Mouse (Mus musculus): Measurements from ENCODE around the gene Vmn2r-ps159. TPM values are rescaled to one million over a fixed set of nuclear protein-coding genes. Genes with fewer than 3 reads are reported as not detected.
"Not testable (repeated sequence)": the region's sequence is repeated elsewhere in the genome, so short reads cannot be mapped to it uniquely, and the experiment has no call there.

Gene Vmn2r-ps159
- not detected in 2 replicates for polyA plus RNA-seq (2015; fragmentation: Nextera tagmentation; extraction: Ambion mirVana)

- not testable (repeated sequence) for H3K4me2 ChIP-seq; ATAC-seq (ENCODE audit: borderline replicate concordance, extremely low read depth, low FRiP score, low TSS enrichment); H3K4me1 ChIP-seq; H3K9me3 ChIP-seq; H3K36me3 ChIP-seq; H3K27ac ChIP-seq; H3K9ac ChIP-seq; H3K4me3 ChIP-seq; H3K27me3 ChIP-seq
- 68% methylated on average over 3 of the region's 3 CpGs for WGBS
Observed at GRCm38 (mm10) chr4:156330803-156331202, at the start of gene Vmn2r-ps159. Gene Vmn2r-ps159 (plus strand): TSS chr4:156331103.

GRCm38 (mm10) chr4:156341601-156342504, 10.9 kb downstream of the Vmn2r-ps159 start:
- not testable (repeated sequence) for H3K36me3 ChIP-seq, H3K27me3 ChIP-seq, H3K9me3 ChIP-seq, H3K27ac ChIP-seq, H3K4me2 ChIP-seq, H3K9ac ChIP-seq, H3K4me3 ChIP-seq, H3K4me1 ChIP-seq
- 70% methylated on average over 4 of the region's 4 CpGs for WGBS
- ATAC-seq (ENCODE audit: borderline replicate concordance, extremely low read depth, low FRiP score, low TSS enrichment) = peak; percentile 67

GRCm38 (mm10) chr4:156342569-156343325, 11.8 kb downstream of the Vmn2r-ps159 start:
- ATAC-seq (ENCODE audit: borderline replicate concordance, extremely low read depth, low FRiP score, low TSS enrichment) = peak; percentile 78
- no peak overlapping the region for H3K4me3 ChIP-seq
- H3K27me3 ChIP-seq = no peaks in the 10 kb centered on the region
- no peak overlapping the region for H3K9ac ChIP-seq
- no peaks in the 10 kb centered on the region for H3K4me1 ChIP-seq
- H3K4me2 ChIP-seq = no peak overlapping the region
- 81% methylated on average over 2 of the region's 2 CpGs for WGBS
- no peak overlapping the region for H3K27ac ChIP-seq
- no peaks in the 10 kb centered on the region for H3K9me3 ChIP-seq
- H3K36me3 ChIP-seq = no peaks in the 10 kb centered on the region

GRCm38 (mm10) chr4:156343332-156343731, 12.4 kb downstream of the Vmn2r-ps159 start:
- no peak overlapping the region for H3K4me2 ChIP-seq
- H3K36me3 ChIP-seq = no peaks in the 10 kb centered on the region
- no peaks in the 10 kb centered on the region for H3K4me1 ChIP-seq
- peak; percentile 29; the same call in 1 of the 2 replicates for ATAC-seq (ENCODE audit: borderline replicate concordance, extremely low read depth, low FRiP score, low TSS enrichment)
- no peak overlapping the region for H3K27ac ChIP-seq
- no peak overlapping the region for H3K9ac ChIP-seq
- WGBS = 77% methylated on average over 1 of the region's 1 CpGs
- H3K4me3 ChIP-seq = no peak overlapping the region
- H3K9me3 ChIP-seq = no peaks in the 10 kb centered on the region
- no peaks in the 10 kb centered on the region for H3K27me3 ChIP-seq

GRCm38 (mm10) chr4:156356756-156357437, 26.0 kb downstream of the Vmn2r-ps159 start:
- H3K4me1 ChIP-seq, H3K9me3 ChIP-seq, H3K36me3 ChIP-seq, H3K27ac ChIP-seq, H3K4me2 ChIP-seq, H3K4me3 ChIP-seq, H3K27me3 ChIP-seq, H3K9ac ChIP-seq: not testable (repeated sequence)
- ATAC-seq (ENCODE audit: borderline replicate concordance, extremely low read depth, low FRiP score, low TSS enrichment) = peak; percentile 85
- WGBS = 61% methylated on average over 3 of the region's 3 CpGs

Other genes starting within 250 kb of the Vmn2r-ps159 start
- 40.2 and 43.4 TPM in 2 replicates for gene 9430015G10Rik, start 221.1 kb upstream of the Vmn2r-ps159 start, polyA plus RNA-seq (2015; fragmentation: Nextera tagmentation; extraction: Ambion mirVana)
- 0.15 and 0.29 TPM in 2 replicates for gene Rnf223, start 200.6 kb upstream of the Vmn2r-ps159 start, polyA plus RNA-seq (2015; fragmentation: Nextera tagmentation; extraction: Ambion mirVana)
- 75.6 and 77.0 TPM in 2 replicates for gene Agrn, start 133.6 kb upstream of the Vmn2r-ps159 start, polyA plus RNA-seq (2015; fragmentation: Nextera tagmentation; extraction: Ambion mirVana)
- 2.1 and 3.1 TPM in 2 replicates for gene Isg15, start 130.3 kb upstream of the Vmn2r-ps159 start, polyA plus RNA-seq (2015; fragmentation: Nextera tagmentation; extraction: Ambion mirVana)
- gene AW011738, start 127.8 kb upstream of the Vmn2r-ps159 start, polyA plus RNA-seq (2015; fragmentation: Nextera tagmentation; extraction: Ambion mirVana) = 2.7 and 3.5 TPM in 2 replicates
- gene Perm1, start 115.2 kb upstream of the Vmn2r-ps159 start, polyA plus RNA-seq (2015; fragmentation: Nextera tagmentation; extraction: Ambion mirVana) = 0.49 and 0.55 TPM in 2 replicates
- gene Plekhn1, start 96.2 kb upstream of the Vmn2r-ps159 start, polyA plus RNA-seq (2015; fragmentation: Nextera tagmentation; extraction: Ambion mirVana) = 19.0 and 21.1 TPM in 2 replicates
- gene Noc2l, start 95.1 kb upstream of the Vmn2r-ps159 start, polyA plus RNA-seq (2015; fragmentation: Nextera tagmentation; extraction: Ambion mirVana) = 67.3 and 69.2 TPM in 2 replicates
- 0.30 and 0.34 TPM in 2 replicates for gene Samd11, start 75.4 kb upstream of the Vmn2r-ps159 start, polyA plus RNA-seq (2015; fragmentation: Nextera tagmentation; extraction: Ambion mirVana)